Mouse (Mus musculus): ENCODE measurements around the gene Plaur. TPM values are rescaled to one million over a fixed set of nuclear protein-coding genes. Genes with fewer than 3 reads are reported as not detected.
A peak's percentile ranks its signal among the peaks of the same experiment; 100 is the strongest.

Plaur gene
- total RNA-seq, 2 experiments from 2014 or later = 2.6 to 3.4 TPM

DNA sequence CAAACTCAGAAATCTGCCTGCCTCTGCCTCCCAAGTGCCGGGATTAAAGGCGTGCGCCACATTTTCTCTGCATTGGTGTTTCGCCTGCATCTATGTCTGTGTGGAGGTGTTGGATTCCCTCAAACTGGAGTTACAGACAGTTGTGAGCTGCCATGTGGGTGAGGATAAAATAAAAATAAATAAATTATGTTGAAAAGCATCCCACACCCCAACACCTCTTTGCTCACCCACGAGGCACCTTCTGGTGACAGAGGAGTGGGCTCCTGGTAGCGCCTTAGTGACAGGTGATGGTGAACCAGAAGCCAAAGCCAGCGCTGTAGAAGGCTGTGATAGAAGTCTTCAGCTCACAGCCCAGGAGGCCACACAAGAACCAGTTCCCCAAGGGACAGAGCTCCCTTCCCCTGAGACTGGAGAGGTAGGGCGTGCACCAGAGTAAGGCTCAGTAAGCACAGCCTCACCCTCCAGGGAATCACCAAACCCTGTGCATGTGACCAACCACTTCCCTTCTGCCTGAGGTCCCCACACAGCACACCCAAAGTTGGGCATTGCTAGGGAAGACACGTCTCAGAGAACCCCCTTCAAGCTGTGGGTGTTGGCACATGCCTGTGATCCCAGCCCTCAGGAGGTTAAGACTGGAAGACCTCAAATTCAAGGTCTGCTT, 16.9 kb upstream of the Plaur start:
- DNase-seq = peak in 1 of 2 experiments; percentile 48

DNA sequence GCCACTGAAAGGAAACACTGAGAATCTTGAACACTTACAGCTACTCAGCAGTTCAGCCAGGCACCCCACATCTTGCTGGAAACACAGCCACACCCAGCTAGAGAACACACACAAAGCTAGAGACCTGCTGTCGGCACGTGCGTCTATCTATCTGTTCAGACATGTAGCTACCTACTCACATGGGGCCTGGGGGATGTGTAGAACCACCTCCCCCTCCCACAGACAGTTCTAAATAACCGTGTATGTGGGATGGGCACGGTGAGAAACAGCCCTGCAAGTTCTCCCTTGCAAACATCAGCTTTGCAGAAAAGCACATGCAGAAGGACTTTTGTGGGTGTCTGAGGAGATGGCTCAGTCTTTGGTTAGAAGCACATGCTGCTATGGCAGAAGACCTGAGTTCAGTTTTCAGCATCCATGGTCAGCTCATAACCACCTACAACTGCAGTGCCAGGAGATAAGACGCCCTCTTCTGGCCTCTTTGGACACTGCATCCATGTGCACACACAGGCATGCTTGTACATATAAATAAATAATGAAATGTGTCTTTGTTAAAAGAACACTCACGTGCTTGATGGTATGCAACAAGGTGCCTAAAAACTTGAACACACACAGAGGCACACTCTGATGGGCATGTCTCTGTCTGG, 15.5 kb upstream of the Plaur start:
- DNase-seq = no peak

DNA sequence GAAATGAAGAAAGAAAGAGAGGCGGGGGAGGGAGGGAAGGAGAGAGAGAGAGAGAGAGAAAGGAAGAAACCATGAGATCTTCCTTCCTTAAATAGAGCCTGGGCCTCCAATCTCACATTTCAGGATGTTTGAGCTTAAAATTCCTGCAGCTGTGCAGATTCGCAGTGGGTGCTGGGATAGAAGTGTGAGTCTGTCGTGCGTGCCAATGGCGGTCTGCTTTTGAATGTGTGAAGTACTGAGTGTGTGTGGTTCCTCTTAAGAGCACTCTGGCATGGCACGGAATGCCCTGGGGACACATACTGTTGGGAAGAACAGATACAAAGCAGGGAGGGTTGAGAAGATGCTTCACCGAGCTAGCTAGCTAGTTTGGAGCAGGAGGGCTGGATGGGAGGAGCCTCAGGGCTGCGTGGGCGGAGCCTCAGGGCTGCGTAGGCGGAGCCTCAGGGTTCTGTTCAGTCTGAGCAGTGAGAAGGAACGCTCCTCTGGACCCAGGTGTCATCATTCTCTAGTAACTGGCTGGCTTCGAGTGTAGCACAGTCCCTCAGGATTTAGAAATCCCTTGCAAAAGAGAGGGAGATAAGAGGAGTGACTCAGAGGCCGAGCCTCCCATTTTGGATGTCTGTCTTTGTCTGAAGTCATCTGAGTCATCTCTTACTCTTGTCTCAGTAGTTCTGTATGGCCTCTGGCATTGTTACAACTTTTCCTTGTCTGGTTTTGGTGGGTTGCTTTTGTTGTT, 13.3 kb upstream of the Plaur start:
- peak in 1 of 2 experiments; percentile 30 for DNase-seq

DNA sequence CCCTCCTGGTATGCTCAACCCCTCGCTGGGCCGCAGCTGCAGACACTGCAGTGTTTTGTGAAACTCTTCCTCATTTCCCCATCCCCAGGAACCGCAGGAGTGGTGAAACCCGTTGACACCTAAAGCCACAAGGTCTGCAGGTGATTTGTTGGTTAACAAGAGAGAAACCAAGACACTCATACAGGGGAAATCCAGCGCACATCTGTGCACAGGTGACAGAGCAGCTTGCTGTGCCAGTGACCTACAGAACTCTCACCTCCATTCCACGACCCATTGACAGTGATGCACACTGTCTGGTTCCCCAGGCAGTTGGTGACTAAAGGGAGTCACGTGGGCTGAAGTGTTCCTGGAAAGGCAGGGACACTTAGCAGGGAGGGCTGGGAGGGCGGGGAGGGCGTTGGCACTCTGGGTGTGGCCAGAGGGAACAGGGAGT, 11.7 kb upstream of the Plaur start:
- no peak for DNase-seq

DNA sequence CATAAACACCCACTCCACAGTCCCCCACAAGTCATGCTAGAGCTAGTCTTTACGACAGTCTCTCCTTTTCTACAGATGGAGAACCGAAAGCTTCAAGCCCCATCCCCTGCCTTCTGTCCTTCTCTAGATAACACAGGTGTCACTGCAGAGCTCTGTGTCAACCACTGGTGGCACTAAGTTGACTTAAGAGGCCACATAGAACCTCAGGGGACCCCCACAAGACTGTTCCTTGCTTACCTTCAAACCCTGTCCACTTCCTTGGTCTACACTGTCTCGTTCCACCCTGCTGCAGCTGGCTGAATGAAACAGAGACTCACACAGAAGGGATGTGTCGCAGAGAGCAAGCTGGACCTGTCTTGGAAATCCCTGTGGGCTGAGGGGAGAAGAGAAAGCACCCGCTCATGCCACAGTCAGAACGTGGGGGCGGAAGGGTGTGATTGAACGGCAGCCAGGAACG, 10.4 kb upstream of the Plaur start, which contains the start of gene Irgc1:
TSS of gene Irgc1 (minus strand) at position 443 of the 457 bp plus-strand sequence.
- no peak for DNase-seq

DNA sequence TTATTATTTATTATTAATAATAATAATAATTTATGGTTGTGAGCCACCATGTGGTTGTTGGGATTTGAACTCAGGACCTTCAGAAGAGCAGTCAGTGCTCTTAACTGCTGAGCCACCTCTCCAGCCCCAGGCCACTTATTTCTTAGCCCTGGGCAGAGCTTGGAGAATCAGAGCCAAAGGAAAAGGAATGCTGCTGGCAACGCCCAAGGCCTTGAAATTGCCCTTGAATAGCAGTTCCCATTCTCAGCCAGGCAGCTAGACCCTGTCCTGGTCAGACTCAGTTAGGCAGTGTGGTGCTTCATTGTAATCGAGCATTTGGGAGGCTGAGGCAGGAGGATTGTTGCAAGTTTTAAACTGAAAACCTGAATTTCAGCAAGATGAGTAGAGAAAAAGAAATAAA, 8.1 kb upstream of the Plaur start:
- no peak for DNase-seq

DNA sequence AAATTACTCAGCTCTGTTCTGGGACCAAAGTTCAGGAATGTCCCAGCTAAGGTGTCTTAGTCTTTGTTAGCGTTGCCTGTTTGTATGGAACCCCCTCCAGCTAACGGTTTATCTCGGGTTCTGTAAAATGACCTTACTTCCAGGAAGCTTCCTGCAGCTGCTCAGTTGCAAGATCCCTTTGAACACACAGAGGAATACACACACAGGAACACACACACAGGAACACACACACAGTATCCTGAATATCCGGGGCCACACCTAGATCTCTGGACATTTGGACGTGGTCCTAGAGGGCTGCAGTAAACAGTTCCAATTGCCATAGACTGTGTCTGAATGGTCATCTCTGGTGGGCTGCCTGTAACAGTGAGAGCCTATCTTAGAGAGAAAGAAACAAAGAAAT, 6.6 kb upstream of the Plaur start:
- DNase-seq = peak; percentile 48 to 79

DNA sequence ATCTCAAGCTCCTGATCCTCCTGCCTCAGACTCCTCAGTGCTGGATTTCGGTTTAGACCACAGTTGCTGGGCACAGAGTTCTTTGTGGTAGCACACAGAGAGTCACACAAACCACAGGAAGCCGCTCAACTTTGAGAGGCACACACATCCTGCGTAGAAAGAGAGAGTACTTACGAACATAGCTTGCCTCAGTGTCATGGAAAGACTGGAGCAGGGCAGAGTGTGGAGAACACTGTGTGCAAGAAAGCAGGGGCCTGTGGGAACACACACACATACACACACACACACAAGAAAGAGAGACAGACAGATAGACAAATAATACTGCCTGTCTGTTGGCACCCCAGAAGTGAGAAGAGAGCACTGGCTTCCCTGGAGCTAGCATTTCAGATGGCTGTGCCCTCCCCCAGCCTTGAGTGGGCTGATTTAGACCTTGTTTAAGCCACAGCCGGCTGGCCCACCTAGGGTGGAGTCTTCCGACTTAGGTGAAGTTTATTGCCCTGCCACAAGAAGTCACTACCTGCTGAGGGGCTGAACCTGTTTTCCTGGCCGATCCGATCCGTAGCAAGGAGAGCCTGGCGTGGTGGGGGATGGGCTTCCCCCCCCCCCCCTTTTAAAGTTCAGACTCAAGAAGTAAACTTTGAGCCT, 4.4 kb upstream of the Plaur start:
- DNase-seq = peak; percentile 14 to 39

DNA sequence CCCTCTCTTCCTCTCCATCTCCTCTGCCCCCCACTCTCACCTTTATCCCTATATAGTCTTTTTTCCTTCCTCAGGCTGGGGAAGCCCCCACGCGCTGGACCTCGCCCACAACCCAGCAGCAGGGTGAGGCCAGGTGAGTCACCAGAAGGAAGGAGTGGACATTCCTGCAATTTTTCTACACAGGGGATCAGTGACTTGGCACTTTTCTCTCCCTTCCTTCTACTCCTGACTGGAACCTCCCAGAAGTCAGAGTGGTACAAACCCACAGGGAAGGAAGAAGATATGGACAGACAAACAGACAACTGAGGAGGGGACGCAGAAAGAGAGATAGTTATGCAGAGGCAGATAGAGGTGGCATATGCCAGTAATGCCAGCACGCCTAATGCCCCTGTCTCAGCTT, 2.8 kb upstream of the Plaur start:
- no peak for DNase-seq

DNA sequence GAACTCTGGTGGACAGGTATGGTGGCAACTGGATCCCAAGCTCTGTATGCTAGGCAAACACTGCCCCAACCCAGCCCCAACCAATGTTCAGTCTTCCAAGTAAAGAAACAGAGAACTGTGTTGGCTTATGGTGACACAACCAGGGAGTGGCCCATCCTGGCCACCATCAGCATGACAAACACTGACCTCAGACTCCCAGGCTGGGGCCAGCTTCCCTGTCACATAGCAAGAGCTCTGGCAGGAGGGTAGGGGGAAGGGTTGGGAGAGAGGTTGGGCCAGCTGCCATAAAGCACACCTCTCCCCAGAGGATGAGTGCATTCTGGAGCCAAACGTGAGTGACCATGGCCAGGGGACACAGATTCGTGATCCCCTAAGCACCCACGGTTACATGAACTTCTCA, 2.4 kb upstream of the Plaur start:
- peak; percentile 49 to 70 for DNase-seq

DNA sequence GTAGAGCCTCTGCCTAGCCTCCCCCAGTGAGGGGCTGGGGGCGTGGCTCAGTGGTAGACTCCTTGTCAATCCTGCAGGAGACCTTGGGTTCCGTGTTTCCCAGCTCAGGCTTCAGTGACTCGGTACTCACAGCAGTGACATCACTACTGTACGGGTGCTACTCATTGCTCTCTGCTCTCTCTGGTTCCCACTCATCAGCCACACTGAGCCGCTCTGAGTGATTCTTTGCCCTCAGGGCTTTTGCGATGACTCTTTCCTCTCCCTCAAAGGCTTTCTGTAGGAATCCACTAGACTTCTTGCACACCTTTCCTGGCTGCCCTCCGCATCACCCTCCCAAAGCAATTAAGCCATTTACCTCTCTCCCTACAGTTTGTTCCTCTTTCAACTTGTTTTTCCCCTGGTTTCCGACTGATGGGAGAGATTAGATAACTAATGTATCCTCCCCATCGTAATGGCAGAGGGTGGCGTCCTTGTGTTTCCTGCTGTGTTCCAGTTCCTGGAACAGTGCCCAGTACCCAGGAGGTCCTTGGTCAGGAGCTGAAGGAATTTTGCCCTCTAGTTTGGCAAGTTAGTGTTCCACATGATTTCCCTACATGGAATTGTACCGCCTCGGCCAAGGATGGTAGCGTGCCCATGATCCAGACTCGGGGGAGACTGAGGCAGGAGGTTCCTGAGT, 770 bp upstream of the Plaur start:
- peak; percentile 37 to 61 for DNase-seq

DNA sequence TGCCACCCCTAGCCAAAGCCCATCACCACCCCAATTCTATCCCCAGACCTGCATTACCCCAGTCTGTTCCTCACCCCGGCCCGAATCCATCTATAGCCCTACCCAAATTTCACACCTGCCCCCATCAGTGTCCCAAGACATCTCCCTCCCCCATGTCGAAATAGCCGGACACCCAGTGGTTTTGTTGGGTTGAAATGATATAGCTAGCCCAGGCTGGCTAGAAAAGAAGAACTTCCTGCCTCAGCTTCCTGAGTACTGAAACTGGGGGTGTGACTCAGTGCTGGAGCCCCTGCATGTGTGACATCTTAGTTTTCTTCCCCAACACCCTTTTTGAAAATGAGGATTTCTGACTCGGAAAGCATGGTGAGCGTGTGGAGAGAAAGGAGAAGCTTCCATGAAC, 4.6 kb downstream of the Plaur start:
- DNase-seq = no peak

DNA sequence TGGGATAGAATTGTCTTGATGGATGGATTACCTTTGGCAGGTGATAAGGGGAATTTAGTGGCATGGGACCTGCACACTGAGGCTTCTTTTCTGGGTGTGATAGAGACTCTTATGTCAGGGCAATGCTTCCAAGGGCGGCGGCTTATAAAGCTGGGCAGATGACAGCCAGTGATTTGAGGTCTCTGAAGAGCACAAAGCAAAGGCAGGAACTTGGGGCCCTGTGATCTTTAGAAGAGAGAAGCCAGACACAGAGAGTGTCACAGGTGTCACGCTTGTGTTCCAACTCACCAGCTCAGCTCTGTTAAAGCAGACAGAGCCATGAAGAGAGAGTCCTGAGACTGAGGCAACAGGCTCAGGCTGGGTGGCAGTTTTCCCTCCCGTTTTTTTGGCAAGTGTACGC, 5.6 kb downstream of the Plaur start:
- DNase-seq = no peak

DNA sequence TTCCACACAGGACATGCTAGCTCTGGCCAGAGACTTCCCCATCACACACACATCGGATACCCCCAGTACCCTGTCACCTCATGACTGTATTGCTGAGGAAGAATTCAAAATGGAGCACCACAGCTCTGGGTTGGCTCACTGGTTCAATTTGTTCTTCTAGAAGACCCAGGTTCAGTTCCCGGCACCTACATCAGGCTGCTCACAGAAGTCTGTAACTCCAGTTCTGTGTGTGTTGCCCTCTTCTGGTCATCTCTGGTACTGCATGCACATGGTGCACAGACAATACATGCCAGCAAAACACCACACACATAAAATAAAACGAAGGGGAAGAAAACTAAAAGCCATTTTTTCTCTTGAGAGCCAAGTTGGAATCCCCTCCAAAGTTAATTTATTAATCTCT, 6.8 kb downstream of the Plaur start:
- DNase-seq = no peak

DNA sequence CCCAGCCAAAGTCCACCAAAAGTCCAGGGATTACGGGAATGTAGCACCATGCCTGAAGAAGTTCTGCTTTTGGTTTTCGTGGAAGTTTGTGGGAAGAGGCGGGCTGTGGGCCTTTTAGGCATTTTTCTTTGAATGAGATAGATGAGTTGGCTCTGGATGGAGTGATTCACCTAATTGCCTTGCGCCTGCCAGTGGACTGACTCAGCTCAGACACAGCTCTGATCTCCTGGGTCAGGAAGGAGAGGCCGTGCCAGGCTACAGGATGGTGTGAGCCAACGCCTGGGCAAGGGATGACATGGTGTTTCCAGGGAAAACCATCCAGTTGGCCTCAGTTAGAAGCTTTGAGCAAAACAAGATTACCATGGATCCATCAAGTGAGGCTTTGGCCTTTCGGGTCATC, 8.1 kb downstream of the Plaur start:
- DNase-seq = peak in 1 of 2 experiments; percentile 43

DNA sequence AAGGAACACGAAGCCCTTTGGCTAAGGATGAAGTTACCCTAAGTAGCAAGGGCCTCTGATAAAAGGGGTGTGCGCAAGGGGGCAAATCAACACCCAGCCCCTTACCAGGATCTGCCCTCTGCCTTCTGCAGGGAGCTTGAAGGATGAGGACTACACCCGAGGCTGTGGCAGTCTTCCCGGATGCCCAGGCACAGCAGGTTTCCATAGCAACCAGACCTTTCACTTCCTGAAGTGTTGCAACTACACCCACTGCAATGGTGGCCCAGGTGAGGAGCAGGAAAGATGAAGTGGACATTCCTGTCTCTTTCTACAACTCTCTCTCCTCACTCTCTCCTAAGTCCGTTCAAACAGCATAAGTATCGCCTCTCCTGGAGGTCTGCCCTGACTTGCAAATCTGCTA, 10.2 kb downstream of the Plaur start:
- DNase-seq = no peak

DNA sequence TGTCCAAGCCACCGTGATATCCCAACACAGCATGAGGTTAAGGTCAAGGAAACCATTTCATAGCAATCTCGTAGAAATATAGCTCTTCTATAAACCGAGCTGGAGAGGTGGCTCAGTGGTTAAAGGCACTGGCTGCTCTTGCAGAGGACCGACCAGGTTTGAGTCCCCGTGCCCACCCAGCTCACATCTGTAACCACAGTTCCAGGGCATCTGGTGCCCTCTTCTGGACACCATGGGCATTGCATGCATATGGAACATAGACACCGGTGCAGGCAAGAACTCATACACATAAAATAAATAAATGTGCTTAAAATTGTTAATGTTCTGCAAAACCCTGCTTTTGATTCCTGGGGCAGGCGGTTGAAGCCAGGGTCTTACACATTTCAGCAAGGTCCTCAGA, 10.7 kb downstream of the Plaur start:
- DNase-seq = peak in 1 of 2 experiments; percentile 43

DNA sequence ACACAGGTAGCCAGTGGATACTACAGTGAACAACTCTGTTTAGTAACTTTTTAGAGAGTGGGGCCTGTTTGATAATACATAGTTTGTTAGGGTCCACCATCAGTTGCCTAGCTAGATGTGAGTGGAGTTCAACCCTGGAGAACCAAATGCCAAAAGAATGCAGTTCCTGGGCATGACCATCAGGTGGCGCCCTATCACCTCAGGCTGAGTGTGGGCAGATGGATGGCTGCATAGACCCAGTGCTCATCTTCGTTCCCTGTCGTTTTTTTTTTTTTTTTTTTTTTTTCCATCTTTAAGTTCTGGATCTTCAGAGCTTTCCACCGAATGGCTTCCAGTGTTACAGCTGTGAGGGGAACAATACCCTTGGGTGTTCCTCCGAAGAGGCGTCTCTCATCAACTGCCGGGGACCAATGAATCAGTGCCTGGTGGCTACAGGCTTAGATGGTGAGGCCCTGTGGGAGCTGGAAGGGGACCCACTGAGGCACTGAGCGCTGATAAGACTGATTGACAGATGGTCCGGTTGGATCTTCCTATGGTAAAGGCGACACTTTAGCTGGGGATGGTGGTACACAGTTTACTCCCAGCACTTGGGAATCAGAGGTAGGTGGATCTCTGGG, 11.7 kb downstream of the Plaur start:
- peak; percentile 51 to 83 for DNase-seq

DNA sequence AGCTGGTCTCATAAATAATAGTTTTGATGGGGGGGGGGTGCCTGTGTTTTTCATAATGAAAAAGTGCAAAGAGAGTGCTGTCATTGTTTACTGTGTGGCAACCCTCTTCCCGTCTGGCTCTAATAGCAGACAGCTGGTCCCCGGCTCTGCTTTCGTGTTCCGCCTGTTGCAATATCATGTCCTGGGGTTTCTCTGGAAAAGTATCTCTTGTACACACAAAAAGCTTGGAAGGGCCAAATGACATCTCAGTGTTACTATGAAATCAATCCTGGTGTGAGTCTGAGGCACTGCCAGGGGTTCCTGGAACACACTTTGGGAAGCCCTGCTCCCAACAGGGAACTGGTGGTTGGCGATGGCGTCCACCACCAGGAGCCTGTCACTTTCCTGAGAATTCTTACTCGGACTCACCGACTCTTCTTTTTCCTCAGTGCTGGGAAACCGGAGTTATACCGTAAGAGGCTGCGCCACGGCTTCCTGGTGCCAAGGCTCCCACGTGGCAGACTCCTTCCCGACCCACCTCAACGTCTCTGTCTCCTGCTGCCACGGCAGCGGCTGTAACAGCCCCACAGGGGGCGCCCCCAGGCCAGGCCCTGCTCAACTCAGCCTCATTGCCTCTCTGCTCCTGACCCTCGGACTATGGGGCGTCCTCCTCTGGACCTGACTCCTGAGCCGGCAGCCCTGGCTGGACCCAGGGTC, 12.7 kb downstream of the Plaur start:
- DNase-seq = no peak

DNA sequence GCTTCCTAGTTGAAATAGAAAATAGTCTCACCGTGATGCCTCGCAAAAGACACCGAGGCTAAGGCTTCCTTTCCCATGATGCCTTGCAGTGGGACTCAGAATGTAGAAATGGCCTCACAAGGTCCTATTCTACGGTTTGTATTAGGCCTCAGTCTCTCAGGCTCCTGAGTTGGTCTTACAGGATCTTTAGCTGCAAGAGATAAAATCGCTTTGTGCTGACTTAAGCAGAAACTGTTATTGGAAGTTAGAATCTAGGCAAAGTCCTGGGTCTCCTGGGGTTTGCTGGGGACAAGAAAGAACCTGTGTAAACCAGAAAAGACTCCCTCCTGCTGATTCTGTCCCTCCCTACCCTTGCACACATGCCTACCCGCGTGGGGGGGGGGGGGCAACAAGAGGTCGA, 14.1 kb downstream of the Plaur start:
- DNase-seq = no peak

DNA sequence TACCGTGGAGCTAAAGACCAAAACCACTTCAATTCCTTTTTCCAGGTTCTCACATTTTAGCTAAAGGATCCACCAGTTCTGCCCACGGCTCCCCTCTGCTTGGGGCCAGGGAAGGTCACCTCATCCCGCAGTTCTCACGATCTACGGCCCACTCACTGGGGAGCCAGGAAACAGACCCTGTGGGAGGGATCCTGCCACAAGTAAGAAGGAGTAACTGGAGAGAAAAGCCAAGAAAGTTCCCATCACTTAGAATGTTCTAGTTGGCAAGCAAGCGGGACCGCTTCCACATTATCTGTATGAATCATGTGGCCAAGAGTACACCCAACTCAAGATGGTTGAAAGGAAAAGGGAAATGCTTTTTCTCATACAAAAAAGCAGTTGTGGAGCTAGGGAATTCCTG, 14.6 kb downstream of the Plaur start:
- DNase-seq = no peak
